Mouse (Mus musculus) adrenal gland, adult 2 months (tissue): ENCODE data around the gene Otud7b. TPM values are rescaled to one million over a fixed set of nuclear protein-coding genes. Genes with fewer than 3 reads are reported as not detected.

ENCODE experiments used
- DNase-seq: peaks from one replicate; pipeline ENCODE4 v3.0.0; 2021
- polyA plus RNA-seq: library from polyadenylated mRNA; depleted of rRNA; stranded (reverse); fragments of >200 nt; gene quantifications from 2 replicates; pipeline ENCODE4 v1.2.3, GENCODE M21; 2012
- total RNA-seq, 2 experiments: library from RNA; stranded (reverse); gene quantifications; 2 replicates each; pipeline ENCODE4 v1.2.3; 2021

The Otud7b gene
- total and polyA plus RNA-seq, 3 experiments, result 19.7 to 38.2 (median 25.0) TPM

DNA sequence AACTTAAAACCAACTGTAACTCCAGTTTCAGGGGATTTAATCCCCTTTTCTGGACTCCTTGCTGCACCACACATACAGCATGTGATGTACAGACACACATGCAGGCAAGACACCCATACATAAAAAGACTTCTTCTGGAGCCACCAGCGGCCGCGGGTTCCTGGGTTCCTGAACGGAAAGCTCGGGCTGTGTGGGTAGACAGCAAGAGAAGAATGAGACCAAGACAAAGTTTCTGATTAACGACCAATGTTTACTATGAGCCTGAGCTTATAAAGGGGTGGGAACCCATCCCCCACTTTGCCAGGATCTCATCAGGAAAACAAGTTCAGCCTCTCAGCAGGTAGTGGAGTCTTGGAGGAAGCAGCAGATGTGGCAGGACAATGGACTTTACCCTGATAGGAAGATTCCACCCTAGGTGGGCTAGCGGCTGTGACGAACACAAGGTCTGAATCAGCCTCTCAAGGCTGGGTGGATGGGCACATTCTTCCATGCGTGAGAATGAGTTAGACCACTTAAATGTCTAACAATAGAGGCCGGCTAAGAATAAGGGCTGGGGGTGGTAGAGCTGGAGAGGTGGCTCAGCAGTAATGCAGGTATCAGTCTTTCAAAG is 20.1 kb upstream of the Otud7b start:
- DNase-seq, result no peak

DNA sequence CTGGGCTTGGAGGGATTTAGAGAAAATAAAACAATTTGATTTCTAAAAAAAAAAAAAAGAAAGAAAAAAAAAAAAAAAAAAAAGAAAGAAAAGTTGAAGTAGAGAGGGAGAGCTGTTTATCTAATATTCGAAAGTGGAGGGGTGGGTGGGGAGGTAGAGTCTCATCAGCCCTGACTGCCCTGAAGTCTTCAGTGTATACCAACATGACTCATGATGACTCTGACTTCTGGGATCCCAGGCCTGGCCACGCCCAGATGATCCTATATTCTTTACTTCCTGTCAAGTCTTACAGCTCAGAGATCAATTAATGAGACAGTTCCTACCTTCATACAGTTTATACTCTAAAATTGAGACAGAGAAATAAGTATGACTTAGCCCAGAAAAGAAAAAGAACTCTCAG is 17.1 kb upstream of the Otud7b start:
- no peak for DNase-seq

DNA sequence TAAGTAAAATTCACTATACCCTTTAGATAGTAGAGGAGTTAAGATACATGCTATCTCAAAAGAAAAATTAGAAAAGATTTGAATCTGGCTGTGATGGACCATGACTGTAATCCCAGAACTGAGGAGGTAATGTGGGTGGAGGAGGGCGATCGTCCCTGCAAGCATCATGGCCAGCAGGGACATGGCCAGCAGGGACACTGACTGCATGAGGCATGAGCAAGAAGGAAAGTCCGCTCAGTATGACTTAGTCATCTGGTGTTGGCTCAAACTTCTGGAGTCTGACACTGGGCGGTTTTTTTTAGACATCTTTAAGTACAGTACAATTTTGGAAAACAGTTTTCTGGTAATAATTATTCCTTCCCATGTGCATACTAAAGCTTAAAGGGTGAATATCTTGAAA is 16.5 kb upstream of the Otud7b start:
- DNase-seq, result peak; percentile 37

DNA sequence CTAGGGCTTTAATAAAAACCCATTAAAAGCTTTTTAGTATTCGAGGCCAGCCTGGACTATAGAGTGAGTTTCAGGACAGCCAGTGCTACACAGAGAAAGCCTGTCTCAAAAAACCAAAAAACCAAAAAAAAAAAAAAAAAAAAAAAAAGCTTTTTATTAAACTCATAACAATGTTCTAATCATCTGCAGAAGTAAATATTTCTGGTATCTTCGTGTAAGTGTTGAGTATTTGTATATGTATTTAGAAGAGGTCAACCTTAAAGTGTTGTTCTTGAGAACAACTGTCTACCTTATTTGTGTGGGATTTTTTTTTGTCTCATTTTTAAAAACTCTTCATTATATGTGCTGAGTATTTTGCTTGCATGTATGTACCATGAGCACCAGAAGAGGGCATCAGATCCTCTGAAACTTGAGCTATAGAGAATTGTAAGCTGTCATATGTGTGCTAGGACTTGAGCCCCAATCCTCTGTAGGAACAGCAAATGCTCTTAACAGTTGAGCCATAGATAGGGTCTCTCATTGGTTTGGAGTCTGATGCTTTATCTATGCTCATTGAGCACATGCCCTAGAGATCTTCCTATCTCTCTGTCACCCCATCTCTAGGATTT is 14.3 kb upstream of the Otud7b start:
- DNase-seq, result no peak

DNA sequence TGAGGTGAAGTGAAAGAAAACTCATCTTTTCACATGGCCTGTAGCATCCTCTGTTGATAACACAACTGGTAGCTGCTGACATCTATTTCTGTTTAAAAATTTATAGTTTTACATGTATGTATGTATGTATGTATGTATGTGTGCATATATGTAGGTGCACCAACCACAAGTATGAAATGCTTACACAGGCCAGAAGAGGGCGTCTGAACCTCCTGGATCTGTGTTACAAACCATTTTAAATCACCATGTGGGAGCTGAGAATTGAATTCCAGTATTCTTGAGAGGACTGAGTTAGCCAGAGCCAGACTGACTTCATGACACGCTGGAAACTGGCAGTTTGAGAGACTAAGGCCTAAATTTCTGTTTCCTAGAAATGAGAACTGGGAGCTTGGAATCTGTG is 13.2 kb upstream of the Otud7b start:
- DNase-seq, result no peak

DNA sequence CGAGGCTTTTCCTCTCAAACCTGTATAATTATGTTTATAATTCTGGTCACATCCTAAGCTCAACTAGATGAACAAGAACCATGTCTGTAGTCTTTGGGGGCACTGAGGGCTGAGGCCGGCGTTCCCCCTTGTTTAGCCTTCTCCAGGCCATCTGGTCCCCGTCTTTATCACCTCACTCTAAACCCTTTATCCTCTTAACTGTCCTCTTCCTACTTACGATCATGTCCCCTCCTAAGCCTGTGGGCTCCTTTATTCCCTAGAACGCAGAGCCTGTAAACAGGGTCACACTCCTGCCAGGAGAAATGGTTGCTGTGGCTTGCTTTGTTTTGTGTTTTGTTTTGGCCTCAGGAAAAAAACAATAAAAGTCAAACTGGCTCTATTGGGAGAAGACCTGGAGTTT is 12.4 kb upstream of the Otud7b start:
- no peak for DNase-seq

DNA sequence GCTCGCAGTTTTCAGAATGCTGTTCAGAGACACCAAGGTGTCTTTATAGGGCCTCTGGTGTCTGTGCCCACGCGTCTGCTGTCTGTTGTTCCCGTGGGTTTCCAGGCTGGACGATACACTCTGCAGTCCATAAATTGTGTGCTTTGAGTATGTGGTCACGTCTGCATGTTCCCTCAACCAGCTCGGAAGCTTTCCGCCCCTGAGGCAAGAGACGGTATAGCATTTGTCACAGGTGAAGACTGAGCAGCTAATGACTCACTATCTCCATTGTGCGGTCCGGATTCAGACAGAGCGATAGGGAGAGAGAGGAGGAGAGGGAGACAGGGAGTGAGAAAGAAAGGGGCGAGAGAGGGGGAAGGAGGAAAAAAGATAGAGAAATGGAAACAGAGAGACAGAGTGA is 10.8 kb upstream of the Otud7b start:
- DNase-seq, result peak; percentile 10

DNA sequence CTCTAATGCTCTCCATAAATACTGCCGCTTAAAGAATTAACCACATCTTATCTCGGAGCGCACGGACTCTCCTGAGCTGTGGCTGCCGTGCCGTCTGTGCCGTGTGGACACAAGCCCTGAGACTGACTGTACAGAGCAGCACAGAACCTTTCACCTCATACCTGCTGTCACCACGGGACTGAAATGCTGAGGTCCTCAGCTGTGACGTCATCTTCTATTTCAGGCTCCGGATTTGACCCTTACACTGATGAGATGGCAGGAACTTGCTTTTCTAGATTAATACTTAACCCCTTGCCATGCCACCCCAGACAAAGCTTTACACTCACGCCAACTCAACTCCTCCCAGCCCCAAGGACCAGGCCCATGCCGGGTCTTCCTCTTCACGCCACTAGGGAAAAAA is 10.1 kb upstream of the Otud7b start:
- no peak for DNase-seq

DNA sequence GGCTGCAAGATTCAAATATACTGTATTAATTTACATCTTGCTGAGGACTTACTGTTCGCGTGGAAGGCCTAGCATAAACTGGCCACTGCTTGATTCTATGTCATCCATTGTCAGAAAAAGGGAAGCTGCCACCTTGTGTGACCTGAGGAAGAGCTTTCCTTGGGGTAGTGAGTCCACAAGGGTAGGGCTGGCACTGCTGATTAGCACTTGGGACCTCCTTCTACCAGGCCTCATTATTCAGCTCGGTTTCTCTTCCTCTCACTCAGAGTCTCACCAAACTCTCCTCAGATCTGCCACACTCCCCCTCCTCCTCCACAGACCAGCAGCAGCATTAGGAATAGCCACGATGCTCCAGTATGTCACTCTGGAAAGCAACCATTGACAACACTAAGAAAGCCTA is 6.2 kb upstream of the Otud7b start:
- DNase-seq, result no peak

DNA sequence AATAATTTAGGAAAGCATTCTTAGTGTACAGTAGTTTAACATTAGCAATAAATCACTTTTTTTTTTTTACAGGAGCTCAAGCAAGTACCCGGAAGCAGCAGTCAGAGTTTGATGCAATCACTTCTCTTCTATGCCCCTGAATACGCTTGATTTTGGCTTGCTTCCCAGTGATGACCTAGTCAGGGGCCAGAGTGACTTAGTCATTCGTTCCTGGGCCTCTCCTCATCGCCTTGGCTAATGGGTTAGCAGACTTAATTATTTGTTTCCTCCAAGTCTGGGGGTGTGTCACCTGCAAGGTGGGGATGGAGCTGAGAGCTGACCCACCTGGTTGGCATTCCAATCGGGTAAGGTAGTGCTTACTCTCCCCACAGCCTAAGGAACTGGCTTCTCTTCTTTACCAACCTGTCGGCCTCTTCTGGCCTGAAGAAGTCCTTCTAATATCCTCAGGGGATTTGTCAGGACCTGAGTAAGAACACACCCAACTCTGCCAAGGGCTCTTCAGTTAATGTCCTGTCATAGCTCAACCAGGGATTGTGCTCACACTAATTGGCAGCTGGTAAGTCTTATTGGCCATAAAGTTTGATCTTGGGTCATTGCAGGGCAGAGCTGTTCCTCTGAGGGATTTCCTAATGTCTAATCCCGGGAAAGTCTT is 5.6 kb upstream of the Otud7b start:
- DNase-seq, result peak; percentile 92

DNA sequence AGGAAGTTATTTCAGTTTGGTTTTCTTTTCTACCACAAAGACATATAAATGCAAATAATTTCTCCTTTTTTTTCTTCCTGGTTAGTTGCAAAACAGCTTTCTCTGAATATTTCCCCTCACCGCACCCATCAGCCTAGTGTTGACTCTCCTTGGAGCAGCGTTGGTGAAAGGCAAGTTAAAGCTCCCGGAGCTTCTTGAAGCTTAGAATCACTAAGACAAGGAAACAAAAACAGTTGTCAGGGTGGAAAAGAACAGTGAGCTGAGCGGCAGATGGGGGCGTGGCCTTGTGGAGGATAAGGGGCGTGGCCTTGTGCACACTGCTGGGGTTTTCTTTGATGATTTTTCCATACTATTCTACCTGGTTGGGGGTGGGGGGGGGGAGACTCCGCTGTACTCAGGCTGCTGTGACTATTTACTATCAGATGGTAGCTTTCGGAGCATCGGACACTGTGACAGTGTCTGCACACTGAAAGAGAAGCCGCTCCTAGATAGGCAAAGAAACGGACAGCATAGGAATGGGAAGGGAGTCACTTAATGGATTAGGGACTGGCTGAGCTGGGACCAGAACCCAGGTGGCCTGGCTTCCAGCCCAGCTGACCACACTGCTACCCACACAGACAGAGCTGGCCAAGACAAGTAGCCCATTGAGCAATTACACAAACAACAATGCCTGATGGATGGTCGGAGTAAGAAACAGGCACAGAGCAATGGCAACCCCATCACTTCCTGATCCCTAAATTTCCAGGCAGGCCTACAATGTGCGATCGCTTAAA is 2.0 kb upstream of the Otud7b start:
- peak; percentile 62 for DNase-seq

DNA sequence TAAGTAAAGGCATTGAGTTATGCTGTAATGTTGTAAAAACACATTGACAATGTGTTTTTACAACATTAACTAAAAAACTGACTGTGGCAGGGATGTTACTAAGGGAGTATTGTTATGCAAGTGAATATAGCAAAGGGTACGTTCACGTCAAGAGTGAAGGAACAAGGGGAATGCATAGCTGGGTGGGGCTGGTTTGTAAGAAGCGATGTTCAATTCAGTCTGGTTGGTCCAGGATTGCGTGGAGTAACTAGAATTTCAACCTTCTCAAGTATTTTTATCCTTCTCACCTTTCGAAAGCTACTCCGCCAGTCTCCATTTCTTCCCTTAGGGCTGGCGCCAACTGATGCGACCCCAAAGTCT is 446 bp upstream of the Otud7b start:
- no peak for DNase-seq

DNA sequence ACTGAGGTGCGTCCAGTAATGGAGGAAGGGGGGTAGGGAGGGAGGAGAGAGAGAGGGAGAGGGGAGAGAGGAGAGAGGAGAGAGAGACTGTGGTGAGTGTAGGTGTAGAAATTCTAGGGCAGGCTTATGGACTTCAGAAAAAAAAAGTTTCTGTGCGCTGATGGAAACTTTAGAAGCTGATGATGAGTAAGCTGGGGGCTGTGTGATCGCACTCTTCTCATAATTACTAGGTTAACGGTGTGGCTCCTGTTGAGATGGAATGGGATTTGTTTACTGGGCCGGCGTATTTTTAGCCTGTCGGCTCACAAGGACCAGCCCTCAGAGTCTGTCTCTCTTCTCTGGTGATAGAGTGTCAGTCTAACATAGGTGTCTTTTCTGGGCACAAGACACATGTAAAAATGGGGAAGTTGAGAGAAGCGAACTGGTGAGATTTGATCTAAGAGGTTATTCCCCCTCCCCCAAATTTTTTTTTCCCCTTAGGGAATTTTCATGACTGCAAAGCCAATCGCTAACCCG is 963 bp downstream of the Otud7b start:
- DNase-seq, result peak; percentile 22

DNA sequence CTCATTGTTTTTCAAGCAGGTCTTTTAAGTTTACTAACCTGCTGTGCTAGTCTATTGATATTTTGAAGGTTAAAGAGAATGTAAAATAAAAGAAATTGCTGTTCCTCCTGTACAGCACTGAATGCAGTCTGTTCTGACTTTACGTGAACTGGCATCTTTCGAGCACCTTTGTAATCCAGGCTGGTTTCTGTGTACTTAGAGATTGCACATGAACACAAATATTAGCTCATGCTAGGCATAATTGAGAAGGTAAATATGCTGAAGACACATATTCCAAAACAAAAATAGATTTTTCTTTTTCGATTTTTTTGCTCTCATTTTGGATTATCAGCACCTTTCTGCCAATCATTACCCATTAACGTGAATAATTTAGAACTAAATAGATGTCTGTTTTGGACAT is 1.8 kb downstream of the Otud7b start:
- no peak for DNase-seq

DNA sequence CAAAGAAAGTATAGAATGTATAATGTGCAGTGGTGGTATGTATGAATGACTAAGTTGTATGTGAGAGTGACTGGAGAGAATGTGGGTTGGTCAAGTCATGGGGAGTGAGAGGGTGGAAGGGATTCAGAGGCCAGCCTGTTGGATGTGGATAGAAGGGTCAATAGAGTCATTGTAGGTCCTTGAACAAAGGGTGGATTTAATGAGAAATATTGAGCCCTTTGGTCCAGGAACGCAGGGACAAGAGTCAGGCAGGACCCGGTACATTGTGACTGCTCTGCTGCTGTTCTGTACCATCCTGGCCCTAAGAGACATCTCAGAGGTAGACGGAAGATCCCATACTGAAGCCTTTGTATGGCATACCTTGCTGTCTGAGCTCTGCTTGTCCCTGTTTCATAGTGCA is 4.0 kb downstream of the Otud7b start:
- no peak for DNase-seq

DNA sequence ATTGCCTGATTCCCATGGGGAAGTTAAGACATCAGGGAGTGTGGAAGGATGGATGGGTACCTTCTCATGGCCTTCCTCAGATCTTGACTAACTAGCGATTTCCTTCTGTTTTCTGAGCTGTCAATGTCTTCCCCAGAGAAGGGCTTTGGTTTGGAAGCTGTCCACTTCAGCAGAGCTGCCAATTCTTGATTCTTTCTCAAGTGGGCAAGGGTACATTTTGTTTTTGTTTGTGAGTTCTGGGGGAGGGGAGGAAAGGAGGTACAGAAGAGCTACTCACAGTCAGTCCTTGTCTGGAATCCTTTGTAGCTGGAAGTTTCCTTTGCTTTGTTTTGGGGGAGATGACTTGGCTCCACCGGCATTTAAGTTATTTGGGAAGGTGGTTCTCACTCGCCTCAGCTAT is 8.9 kb downstream of the Otud7b start:
- DNase-seq, result no peak

DNA sequence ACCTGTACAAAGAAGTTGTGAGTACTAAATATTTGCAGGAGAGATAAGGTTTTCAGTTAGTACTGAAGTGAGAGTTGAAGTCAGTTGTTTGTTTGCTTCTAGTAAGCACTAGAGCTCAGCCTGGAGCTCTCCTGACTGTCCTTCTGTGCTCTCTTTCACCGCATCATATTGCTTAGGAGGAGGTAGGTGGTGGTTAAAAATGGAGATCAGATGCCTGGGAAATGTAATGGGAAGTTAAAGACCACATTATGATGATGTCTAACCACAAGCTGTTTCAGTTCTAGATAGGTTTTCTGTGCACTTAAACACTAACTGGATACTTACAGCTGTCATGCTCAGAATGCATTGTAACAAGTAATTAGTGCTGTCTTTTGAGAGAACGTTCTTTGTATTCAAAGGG is 13.8 kb downstream of the Otud7b start:
- no peak for DNase-seq

DNA sequence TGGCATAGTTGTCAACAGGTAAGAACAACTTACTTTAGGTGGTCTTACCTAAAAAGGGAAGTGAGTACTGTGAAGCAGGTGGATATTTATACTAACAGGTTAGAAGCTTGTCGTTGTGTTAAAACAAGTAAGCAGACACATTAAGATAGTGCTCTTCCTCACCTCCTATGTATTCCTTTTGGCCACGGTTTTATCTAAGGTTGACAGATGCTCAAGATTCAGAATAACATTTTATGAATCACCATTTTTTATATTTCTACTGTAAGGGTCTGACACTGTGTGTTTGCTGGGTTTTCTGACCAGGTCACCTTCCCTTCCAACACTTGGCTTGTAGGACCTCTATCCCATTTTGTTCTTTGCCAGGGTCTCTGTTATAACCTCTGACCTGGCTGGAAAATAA is 14.4 kb downstream of the Otud7b start:
- DNase-seq, result no peak

DNA sequence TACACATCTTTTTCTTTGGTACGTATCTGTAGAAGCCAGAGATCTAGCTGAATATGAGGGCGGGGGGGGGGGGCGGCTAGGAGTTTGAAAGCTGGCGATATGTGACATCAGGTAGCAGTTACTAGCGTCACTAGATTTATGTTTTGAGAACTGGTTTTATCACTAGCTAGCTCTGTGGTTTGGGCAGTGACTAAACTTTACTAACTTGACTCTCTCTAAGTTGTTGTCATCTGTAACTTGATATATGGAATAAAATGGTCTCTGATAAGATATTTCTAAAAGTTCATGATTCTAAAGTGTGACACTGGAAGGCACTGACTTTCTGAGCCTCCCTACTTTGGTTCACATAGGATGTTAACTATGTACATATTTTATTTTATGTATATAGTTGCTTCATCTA is 19.9 kb downstream of the Otud7b start:
- DNase-seq, result no peak

DNA sequence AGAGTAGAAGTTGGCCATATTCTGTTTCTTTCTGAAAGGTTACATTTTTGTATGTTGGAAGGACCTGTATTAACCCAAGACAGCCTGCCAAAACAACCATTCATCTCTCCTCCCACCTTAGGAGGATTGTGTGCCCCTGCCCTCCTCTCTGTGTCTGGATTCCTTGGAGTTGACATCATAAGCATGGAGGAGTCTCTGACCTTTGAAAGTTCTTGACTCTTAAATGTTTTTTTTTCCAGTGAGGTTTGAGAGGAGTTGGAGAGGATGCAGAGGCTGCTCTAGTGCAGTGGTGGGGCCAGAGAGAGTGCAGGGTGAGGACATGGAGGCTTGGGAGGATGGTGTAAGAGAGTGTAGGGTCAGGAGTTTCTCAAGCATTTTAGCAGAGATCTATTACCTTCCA is 23.8 kb downstream of the Otud7b start:
- DNase-seq, result no peak

DNA sequence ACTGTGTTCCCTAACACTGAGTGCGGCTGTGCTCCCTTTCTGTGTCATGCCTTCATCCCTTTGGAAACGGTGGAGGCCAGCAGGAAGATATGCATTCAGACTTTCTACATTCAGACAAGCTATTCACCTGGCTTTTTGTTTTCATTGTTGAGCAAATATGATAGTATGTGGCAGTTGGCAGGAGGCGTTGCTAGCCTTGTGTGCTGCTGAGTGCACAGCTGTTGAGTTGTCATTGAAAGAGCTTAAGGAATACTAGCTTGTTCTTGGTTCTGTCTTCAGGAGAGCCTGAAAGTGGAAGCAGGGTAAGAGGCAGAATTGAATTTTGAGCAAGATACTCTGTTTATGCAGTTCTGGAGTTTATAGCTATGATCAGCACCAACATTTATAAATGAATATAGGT is 28.2 kb downstream of the Otud7b start:
- DNase-seq, result no peak

DNA sequence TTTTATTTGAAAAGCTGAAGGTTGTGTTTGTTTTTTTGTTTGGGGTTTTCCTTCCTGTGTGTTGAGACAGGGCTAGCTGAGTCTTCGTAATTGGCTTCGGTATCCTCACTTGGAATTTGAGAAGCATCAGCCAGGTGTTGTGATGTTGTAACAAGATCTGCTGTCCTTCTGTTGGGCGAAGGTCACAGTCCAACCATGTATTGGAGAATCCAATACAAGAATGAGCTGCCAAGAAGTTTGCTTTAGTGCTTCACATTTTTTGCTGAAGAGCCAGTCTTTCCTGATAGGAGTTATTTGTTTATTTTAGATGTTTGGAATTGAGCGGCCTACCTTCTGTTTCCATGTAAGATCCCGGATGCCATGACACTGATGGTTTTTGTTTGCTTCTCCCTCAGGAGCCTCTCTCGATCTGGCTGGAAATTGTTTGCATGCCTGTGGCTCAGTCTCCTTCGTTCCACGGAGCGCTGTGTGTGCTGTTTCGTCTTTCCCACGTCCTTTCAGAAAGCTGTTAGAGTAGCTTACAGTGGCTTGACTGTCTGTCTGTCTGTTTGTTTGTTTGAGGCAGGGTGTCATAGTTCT is 29.1 kb downstream of the Otud7b start:
- DNase-seq, result no peak

DNA sequence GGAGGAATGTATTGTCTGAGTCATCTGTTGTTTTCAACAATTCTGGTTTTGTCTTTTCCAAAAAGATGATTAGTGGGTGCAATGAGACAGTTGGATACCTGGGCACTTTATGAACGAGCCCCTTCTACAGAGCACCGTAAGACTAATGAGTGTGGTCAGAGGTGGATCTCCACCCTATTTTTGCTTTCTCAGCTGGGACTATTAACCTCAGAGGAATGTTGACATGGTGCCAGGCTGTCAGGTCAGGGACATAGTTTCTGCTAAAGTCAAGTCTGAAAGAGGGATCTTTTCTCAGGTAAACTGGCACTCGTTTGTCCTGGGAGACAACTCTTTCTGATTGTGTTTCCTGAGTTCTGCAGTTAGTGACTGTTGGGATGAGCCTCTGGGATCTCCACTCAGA is 30.7 kb downstream of the Otud7b start:
- DNase-seq, result peak; percentile 77
